Mouse (Mus musculus) lung, adult 2 months (tissue): ENCODE results near the gene Serping1.

Experiments used
- CTCF ChIP-seq: fragments of 200-500 bp; IDR thresholded peaks from 2 replicates; pipeline ENCODE4 v1.5.1; 2011; ENCODE audit warnings: mild to moderate bottlenecking, low read length, control low read depth; ENCODE audit not compliant: insufficient read depth
- POLR2A ChIP-seq: fragments of 200-500 bp; IDR thresholded peaks from 2 replicates; pipeline ENCODE4 v1.6.1; 2011; ENCODE audit warnings: low read depth, mild to moderate bottlenecking, control low read depth, low read length, borderline replicate concordance; ENCODE audit errors: extremely low read depth

DNA sequence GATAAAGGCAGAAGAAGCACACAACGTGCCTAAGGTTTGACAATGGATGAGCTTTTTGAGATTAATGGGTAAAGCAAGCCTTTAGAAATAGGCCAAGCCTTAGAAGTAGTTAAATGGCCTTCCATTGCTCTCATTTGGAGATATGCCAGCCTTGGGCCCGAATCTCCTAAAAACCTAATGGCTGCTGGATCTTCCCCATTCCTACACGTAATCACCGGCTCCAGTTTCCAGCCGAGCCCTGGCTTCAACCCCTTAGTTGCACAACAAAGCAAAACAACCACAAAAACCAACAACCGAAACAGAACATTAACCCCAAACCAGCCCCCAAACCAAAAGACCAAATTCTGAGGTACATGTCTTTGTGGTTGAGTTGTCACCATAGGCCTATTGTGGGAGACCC lies 421 bp upstream of the Serping1 start:
- TF ChIP-seq CTCF (no peak), POLR2A (no peak)
